Mouse (Mus musculus): ENCODE results near the gene Tpd52l1. TPM values are rescaled to one million over a fixed set of nuclear protein-coding genes. Genes with fewer than 3 reads are reported as not detected.
"Not testable (repeated sequence)": the region's sequence is repeated elsewhere in the genome, so short reads cannot be mapped to it uniquely, and the experiment has no call there.

Gene Tpd52l1
- polyA plus RNA-seq, 1 experiment from 2014 or later = 33.7 TPM

DNA sequence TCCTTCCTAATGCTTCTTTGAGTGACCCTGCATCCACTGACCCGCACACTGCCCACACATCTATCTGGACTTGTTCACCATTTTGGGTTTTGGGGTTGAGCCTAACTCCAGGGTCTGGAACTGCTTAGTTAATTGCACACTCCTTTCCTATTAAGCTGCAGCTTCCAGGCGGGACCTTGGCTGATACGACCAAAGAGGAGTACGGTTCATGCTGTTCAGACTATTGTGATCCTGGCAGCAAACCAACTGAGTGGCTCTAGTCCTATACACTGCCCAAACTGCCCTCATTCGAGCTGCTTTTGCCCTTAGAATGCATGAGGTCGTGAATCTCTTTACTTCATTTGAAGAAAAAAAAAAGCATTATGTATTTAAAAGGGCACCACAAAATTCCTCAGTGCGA is 1.6 kb downstream of the Tpd52l1 start:
- H3K36me3 ChIP-seq (ENCODE audit: control insufficient read depth, insufficient read depth, low read length) = no peaks in the 10 kb centered on the region
- ATAC-seq (ENCODE audit: low FRiP score) (no peak), DNase-seq (ENCODE audit: low spot score, missing footprints) (no peak)
- H3K27ac ChIP-seq (ENCODE audit: low read depth, low read length) = no peak overlapping the region
- 76% methylated on average over 7 of the region's 7 CpGs for WGBS
- no peaks in the 10 kb centered on the region for H3K9me3 ChIP-seq (ENCODE audit: control insufficient read depth, low read length)
- no peak overlapping the region for H3K4me2 ChIP-seq
- no peak overlapping the region for H3K9ac ChIP-seq (ENCODE audit: low read length)
- no peaks in the 10 kb centered on the region for H3K27me3 ChIP-seq (ENCODE audit: control insufficient read depth, insufficient read depth, low read length)
- 0 out of 2 replicates have a peak, but pooled peaks cover 2% of the 10 kb centered on the region for H3K4me1 ChIP-seq (ENCODE audit: control insufficient read depth, insufficient read depth, low read length)
- no peak overlapping the region for H3K4me3 ChIP-seq (ENCODE audit: low read depth, low read length)

DNA sequence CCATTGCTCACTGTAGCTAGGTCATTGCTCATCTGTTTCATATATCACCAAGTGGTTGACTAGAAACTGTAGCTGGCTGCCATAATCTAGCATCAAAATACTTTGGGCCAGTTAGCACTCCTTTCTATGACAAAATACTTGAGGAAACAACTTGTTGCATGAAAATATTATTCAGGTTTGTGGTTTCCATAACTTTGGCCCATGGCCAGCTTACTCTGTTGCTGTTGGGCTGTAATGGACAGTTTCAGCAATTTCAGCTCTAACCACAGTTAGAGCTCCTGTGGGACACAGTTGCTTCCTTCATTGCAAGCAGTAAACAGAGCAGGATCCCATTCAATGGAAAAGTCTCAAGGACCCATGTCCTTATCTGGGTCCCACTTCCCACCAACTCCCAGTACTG is 4.3 kb downstream of the Tpd52l1 start:
- Histone ChIP-seq H3K4me2 (no peak overlapping the region), H3K9me3 (ENCODE audit: control insufficient read depth, low read length) (no peaks in the 10 kb centered on the region), H3K4me3 (ENCODE audit: low read depth, low read length) (no peak overlapping the region), H3K27me3 (ENCODE audit: control insufficient read depth, insufficient read depth, low read length) (no peaks in the 10 kb centered on the region), H3K9ac (ENCODE audit: low read length) (no peak overlapping the region), H3K27ac (ENCODE audit: low read depth, low read length) (no peak overlapping the region), H3K36me3 (ENCODE audit: control insufficient read depth, insufficient read depth, low read length) (no peaks in the 10 kb centered on the region), H3K4me1 (ENCODE audit: control insufficient read depth, insufficient read depth, low read length) (0 out of 2 replicates have a peak, but pooled peaks cover 2% of the 10 kb centered on the region)
- no peak for ATAC-seq (ENCODE audit: low FRiP score)
- DNase-seq (ENCODE audit: low spot score, missing footprints) = peak; percentile 45

DNA sequence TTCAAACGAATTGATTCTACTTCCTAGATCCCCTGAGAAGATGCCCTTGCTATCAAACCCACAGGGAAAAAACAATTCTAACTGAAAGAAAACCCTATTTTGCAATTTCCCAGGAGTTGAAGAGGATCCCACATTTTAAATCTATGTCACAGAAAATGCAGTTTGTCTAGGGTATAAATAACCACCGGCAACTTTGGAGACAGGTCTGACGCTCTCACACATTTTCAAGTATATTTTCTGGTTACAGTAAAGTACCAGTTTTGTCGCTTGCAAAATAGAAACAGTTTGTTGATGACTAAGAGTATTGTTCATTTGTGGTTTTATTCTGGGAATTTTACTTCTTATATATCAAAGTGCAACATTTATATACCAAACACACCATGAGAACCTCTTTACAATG is 9.7 kb downstream of the Tpd52l1 start:
- Histone ChIP-seq H3K4me2 (no peak overlapping the region), H3K36me3 (ENCODE audit: control insufficient read depth, insufficient read depth, low read length) (no peaks in the 10 kb centered on the region), H3K27ac (ENCODE audit: low read depth, low read length) (no peak overlapping the region), H3K9ac (ENCODE audit: low read length) (no peak overlapping the region), H3K4me1 (ENCODE audit: control insufficient read depth, insufficient read depth, low read length) (no peaks in the 10 kb centered on the region), H3K9me3 (ENCODE audit: control insufficient read depth, low read length) (no peaks in the 10 kb centered on the region), H3K4me3 (ENCODE audit: low read depth, low read length) (no peak overlapping the region), H3K27me3 (ENCODE audit: control insufficient read depth, insufficient read depth, low read length) (no peaks in the 10 kb centered on the region)
- DNase-seq (ENCODE audit: low spot score, missing footprints) (no peak), ATAC-seq (ENCODE audit: low FRiP score) (no peak)
- 83% methylated on average over 4 of the region's 4 CpGs for WGBS

DNA sequence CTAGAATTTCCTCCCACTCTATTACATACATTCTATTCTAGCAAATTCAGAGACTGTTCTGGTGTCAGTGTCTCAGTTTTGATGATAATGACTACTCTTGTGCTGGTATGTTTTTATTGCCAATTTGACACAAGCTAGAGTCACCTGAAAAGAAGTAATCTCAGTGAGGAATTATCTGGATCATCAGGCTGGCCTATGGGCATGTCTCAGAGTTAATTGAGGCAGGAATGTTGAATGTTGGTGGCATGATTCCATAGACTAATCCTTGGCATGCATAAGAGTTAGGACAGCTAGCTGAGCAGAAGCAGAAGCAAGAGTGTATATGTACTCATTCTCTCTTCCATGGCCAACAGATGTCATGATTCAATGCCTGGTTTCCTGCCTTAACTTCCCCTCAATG is 27.8 kb downstream of the Tpd52l1 start:
- Histone ChIP-seq H3K27ac (ENCODE audit: low read depth, low read length) (no peak overlapping the region), H3K36me3 (ENCODE audit: control insufficient read depth, insufficient read depth, low read length) (no peaks in the 10 kb centered on the region), H3K27me3 (ENCODE audit: control insufficient read depth, insufficient read depth, low read length) (no peaks in the 10 kb centered on the region), H3K4me3 (ENCODE audit: low read depth, low read length) (no peak overlapping the region), H3K9me3 (ENCODE audit: control insufficient read depth, low read length) (no peaks in the 10 kb centered on the region), H3K9ac (ENCODE audit: low read length) (no peak overlapping the region), H3K4me2 (no peak overlapping the region), H3K4me1 (ENCODE audit: control insufficient read depth, insufficient read depth, low read length) (no peaks in the 10 kb centered on the region)
- DNase-seq (ENCODE audit: low spot score, missing footprints) (no peak), ATAC-seq (ENCODE audit: low FRiP score) (no peak)

DNA sequence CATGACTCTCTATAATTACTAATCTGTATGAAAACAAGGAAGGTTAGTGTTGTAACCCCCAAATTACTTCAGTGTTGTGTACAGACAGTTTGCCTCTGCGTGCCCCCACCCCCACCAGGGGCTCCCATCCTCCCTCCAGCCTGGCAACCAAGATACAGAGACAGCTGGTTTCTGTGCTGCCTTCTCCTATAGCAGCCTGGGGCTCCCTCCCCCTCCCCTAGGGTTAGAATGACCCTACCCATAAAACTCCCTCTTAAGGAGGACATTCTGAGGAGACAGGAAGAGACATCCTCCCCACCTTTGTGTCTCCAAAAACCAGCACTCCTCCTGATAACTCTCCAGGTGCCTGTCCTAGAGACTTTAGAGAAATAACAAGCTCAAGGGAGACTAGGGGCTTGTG is 52.8 kb downstream of the Tpd52l1 start:
- Histone ChIP-seq H3K4me2 (no peak overlapping the region), H3K36me3 (ENCODE audit: control insufficient read depth, insufficient read depth, low read length) (no peaks in the 10 kb centered on the region), H3K9ac (ENCODE audit: low read length) (no peak overlapping the region), H3K27me3 (ENCODE audit: control insufficient read depth, insufficient read depth, low read length) (no peaks in the 10 kb centered on the region), H3K4me3 (ENCODE audit: low read depth, low read length) (no peak overlapping the region), H3K27ac (ENCODE audit: low read depth, low read length) (no peak overlapping the region), H3K4me1 (ENCODE audit: control insufficient read depth, insufficient read depth, low read length) (no peaks in the 10 kb centered on the region), H3K9me3 (ENCODE audit: control insufficient read depth, low read length) (no peaks in the 10 kb centered on the region)
- WGBS = 80% methylated on average over 1 of the region's 1 CpGs
- ATAC-seq (ENCODE audit: low FRiP score) (no peak), DNase-seq (ENCODE audit: low spot score, missing footprints) (no peak)

DNA sequence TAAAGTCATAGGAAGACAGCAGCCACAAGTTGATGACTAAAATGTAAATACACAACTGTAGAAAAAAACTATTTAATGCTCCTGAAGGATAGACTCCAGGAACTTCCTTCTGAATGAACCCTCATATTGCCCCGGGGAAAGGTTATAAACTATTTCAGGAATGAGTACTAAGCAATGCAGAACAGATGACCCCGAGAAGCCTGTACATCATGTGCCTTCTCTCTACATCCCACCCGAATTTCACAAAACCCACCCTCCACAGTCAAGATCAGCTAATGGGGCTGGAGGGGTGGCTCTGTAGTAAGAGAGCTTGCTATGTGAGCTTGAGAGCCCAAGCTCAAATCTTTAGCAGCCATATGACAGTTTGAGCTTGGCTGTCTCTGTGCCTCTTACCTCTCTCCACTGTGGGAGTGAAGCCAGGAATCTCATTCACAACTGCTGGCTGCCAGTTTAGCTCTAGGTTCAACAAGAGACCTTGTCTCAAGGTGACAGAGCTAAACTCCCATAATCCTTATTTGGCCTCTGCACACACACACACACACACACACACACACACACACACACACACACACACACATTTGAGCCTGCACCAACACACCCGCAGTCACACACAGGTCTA is 54.9 kb downstream of the Tpd52l1 start:
- Histone ChIP-seq H3K4me1 (ENCODE audit: control insufficient read depth, insufficient read depth, low read length) (no peaks in the 10 kb centered on the region), H3K36me3 (ENCODE audit: control insufficient read depth, insufficient read depth, low read length) (no peaks in the 10 kb centered on the region), H3K4me2 (no peak overlapping the region), H3K4me3 (ENCODE audit: low read depth, low read length) (no peak overlapping the region), H3K9me3 (ENCODE audit: control insufficient read depth, low read length) (no peaks in the 10 kb centered on the region), H3K27ac (ENCODE audit: low read depth, low read length) (no peak overlapping the region), H3K9ac (ENCODE audit: low read length) (no peak overlapping the region), H3K27me3 (ENCODE audit: control insufficient read depth, insufficient read depth, low read length) (no peaks in the 10 kb centered on the region)
- DNase-seq (ENCODE audit: low spot score, missing footprints) = no peak
- 86% methylated on average over 4 of the region's 4 CpGs for WGBS
- no peak for ATAC-seq (ENCODE audit: low FRiP score)

DNA sequence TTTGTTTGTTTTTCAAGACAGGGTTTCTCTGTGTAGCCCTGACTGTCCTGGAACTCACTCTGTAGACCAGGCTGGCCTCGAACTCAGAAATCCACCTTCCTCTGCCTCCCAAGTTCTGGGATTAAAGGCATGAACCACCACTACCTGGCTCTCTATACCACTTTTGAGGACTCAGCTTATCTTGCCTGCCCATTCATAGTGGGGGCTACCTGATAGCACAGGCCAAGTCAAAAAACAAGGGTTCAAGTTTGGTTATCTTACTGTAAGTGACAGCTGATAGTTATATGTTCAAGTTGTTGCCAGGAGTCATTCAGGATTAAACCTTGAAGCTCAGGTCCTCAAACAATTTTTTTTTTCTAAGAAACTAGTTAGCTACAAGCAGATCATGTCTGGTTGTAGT is 57.2 kb downstream of the Tpd52l1 start:
- 84% methylated on average over 1 of the region's 1 CpGs for WGBS
- H3K36me3 ChIP-seq (ENCODE audit: control insufficient read depth, insufficient read depth, low read length); ATAC-seq (ENCODE audit: low FRiP score); H3K27ac ChIP-seq (ENCODE audit: low read depth, low read length); H3K4me3 ChIP-seq (ENCODE audit: low read depth, low read length); H3K4me1 ChIP-seq (ENCODE audit: control insufficient read depth, insufficient read depth, low read length); DNase-seq (ENCODE audit: low spot score, missing footprints); H3K9me3 ChIP-seq (ENCODE audit: control insufficient read depth, low read length); H3K27me3 ChIP-seq (ENCODE audit: control insufficient read depth, insufficient read depth, low read length); H3K4me2 ChIP-seq; H3K9ac ChIP-seq (ENCODE audit: low read length): not testable (repeated sequence)

DNA sequence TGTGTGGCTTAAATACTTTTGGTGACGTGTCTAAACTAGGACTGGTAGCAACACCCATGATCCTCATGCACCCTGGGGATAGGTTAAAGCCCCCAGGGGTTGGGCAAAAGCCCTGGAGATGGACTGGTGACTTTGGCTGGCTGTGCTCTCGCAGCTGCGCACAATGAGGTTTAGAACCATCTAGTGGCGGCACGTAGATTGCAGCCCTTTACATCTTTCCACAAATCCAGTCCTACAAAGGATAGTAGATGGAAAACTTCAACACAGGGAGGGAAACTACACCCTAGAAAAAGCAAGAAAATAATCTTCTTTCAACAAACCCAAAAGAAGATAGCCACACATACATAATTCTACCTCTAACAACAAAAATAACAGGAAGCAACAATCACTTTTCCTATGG is 75.6 kb downstream of the Tpd52l1 start:
- H3K4me3 ChIP-seq (ENCODE audit: low read depth, low read length); H3K4me1 ChIP-seq (ENCODE audit: control insufficient read depth, insufficient read depth, low read length); ATAC-seq (ENCODE audit: low FRiP score); H3K27ac ChIP-seq (ENCODE audit: low read depth, low read length); H3K27me3 ChIP-seq (ENCODE audit: control insufficient read depth, insufficient read depth, low read length); H3K9ac ChIP-seq (ENCODE audit: low read length); H3K36me3 ChIP-seq (ENCODE audit: control insufficient read depth, insufficient read depth, low read length); H3K4me2 ChIP-seq; DNase-seq (ENCODE audit: low spot score, missing footprints); H3K9me3 ChIP-seq (ENCODE audit: control insufficient read depth, low read length): not testable (repeated sequence)
- WGBS = 13% methylated on average over 4 of the region's 5 CpGs

DNA sequence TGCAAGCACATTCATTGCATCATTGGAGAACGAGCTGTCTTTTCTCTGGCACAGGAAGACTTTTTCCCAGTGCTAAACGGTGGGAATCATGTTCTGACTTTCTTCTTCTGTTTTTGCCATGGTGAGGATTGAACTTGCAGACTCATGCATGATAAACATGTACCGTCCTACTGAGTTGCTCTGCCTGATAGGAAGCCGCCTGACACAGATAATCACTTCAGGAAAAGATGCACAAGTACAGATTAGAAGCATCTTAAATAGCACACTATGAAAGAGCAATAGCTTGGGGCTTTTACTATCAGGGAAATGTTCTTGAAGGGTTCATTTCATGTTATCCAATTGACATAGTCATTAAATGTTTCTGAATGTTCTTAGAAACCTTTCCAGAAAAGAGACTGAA is 86.0 kb downstream of the Tpd52l1 start:
- H3K9me3 ChIP-seq (ENCODE audit: control insufficient read depth, low read length) = no peaks in the 10 kb centered on the region
- H3K36me3 ChIP-seq (ENCODE audit: control insufficient read depth, insufficient read depth, low read length) = no peaks in the 10 kb centered on the region
- H3K4me1 ChIP-seq (ENCODE audit: control insufficient read depth, insufficient read depth, low read length) = no peaks in the 10 kb centered on the region
- H3K9ac ChIP-seq (ENCODE audit: low read length) = no peak overlapping the region
- H3K27ac ChIP-seq (ENCODE audit: low read depth, low read length) = no peak overlapping the region
- H3K4me2 ChIP-seq = no peak overlapping the region
- H3K27me3 ChIP-seq (ENCODE audit: control insufficient read depth, insufficient read depth, low read length) = no peaks in the 10 kb centered on the region
- DNase-seq (ENCODE audit: low spot score, missing footprints) (no peak), ATAC-seq (ENCODE audit: low FRiP score) (no peak)
- 84% methylated on average over 4 of the region's 4 CpGs for WGBS
- H3K4me3 ChIP-seq (ENCODE audit: low read depth, low read length) = no peak overlapping the region

Data from midbrain, embryonic 11.5 days (tissue).